Mouse (Mus musculus): ENCODE measurements around the gene D5Ertd579e. TPM values are rescaled to one million over a fixed set of nuclear protein-coding genes. Genes with fewer than 3 reads are reported as not detected.
"Not testable (repeated sequence)": the region's sequence is repeated elsewhere in the genome, so short reads cannot be mapped to it uniquely, and the experiment has no call there.

The D5Ertd579e gene
- total and polyA plus RNA-seq, 2 experiments from 2014 or later, result 32.2 to 56.2 TPM

GRCm38 (mm10) chr5:36677907-36678306 is 17.9 kb downstream of the D5Ertd579e start:
- Histone ChIP-seq H3K4me1 (ENCODE audit: insufficient read depth, low read length) (no peaks in the 10 kb centered on the region), H3K4me2 (ENCODE audit: low read depth, low read length) (no peak overlapping the region), H3K9me3 (ENCODE audit: low read length) (no peaks in the 10 kb centered on the region), H3K4me3 (ENCODE audit: low read length) (no peak overlapping the region), H3K9ac (replicated peaks; ENCODE audit: low read length) (no peak overlapping the region), H3K36me3 (ENCODE audit: insufficient read depth, low read length) (no peaks in the 10 kb centered on the region), H3K27ac (no peak overlapping the region), H3K27me3 (ENCODE audit: insufficient read depth, low read length) (no peaks in the 10 kb centered on the region)
- WGBS, result 87% methylated on average over 5 of the region's 5 CpGs
- DNase-seq (ENCODE audit: low spot score) (no peak), ATAC-seq (no peak)
- TF ChIP-seq CTCF (IDR thresholded peaks at IDR 0.05; ENCODE audit: low read depth), result no peak

- ATAC-seq (no peak), DNase-seq (ENCODE audit: low spot score) (no peak)
- H3K4me3 ChIP-seq (ENCODE audit: low read length), result no peak overlapping the region
- H3K4me1 ChIP-seq (ENCODE audit: insufficient read depth, low read length), result no peaks in the 10 kb centered on the region
- H3K27ac ChIP-seq, result no peak overlapping the region
- H3K36me3 ChIP-seq (ENCODE audit: insufficient read depth, low read length), result no peaks in the 10 kb centered on the region; the same call in 1 of the 2 replicates
- H3K9me3 ChIP-seq (ENCODE audit: low read length), result no peaks in the 10 kb centered on the region
- 55% methylated on average over 1 of the region's 1 CpGs for WGBS
- TF ChIP-seq CTCF (IDR thresholded peaks at IDR 0.05; ENCODE audit: low read depth), result no peak
- no peaks in the 10 kb centered on the region for H3K27me3 ChIP-seq (ENCODE audit: insufficient read depth, low read length)
- no peak overlapping the region for H3K4me2 ChIP-seq (ENCODE audit: low read depth, low read length)
- no peak overlapping the region for H3K9ac ChIP-seq (replicated peaks; ENCODE audit: low read length)
Measured at GRCm38 (mm10) chr5:36675466-36675865, 20.4 kb downstream of the D5Ertd579e start.

- H3K4me3 ChIP-seq (ENCODE audit: low read length), result no peak overlapping the region
- H3K4me1 ChIP-seq (ENCODE audit: insufficient read depth, low read length), result no peaks in the 10 kb centered on the region
- H3K27me3 ChIP-seq (ENCODE audit: insufficient read depth, low read length), result no peaks in the 10 kb centered on the region
- H3K36me3 ChIP-seq (ENCODE audit: insufficient read depth, low read length), result peaks cover 4% of the 10 kb centered on the region; the same call in 1 of the 2 replicates
- no peak for ATAC-seq
- no peak overlapping the region for H3K4me2 ChIP-seq (ENCODE audit: low read depth, low read length)
- TF ChIP-seq CTCF (IDR thresholded peaks at IDR 0.05; ENCODE audit: low read depth), result no peak
- H3K9ac ChIP-seq (replicated peaks; ENCODE audit: low read length), result no peak overlapping the region
- DNase-seq (ENCODE audit: low spot score), result no peak
- 75% methylated on average over 4 of the region's 4 CpGs for WGBS
- H3K9me3 ChIP-seq (ENCODE audit: low read length), result no peaks in the 10 kb centered on the region
- no peak overlapping the region for H3K27ac ChIP-seq
Measured at GRCm38 (mm10) chr5:36674658-36675433, 21.0 kb downstream of the D5Ertd579e start.

- no peaks in the 10 kb centered on the region for H3K9me3 ChIP-seq (ENCODE audit: low read length)
- no peaks in the 10 kb centered on the region for H3K4me1 ChIP-seq (ENCODE audit: insufficient read depth, low read length)
- WGBS, result 88% methylated on average over 7 of the region's 7 CpGs
- H3K27me3 ChIP-seq (ENCODE audit: insufficient read depth, low read length), result no peaks in the 10 kb centered on the region
- H3K36me3 ChIP-seq (ENCODE audit: insufficient read depth, low read length), result peaks cover 18% of the 10 kb centered on the region; the same call in 1 of the 2 replicates
- H3K4me3 ChIP-seq (ENCODE audit: low read length), result no peak overlapping the region
- H3K27ac ChIP-seq, result no peak overlapping the region
- no peak overlapping the region for H3K9ac ChIP-seq (replicated peaks; ENCODE audit: low read length)
- no peak for TF ChIP-seq CTCF (IDR thresholded peaks at IDR 0.05; ENCODE audit: low read depth)
- ATAC-seq, result no peak
- no peak overlapping the region for H3K4me2 ChIP-seq (ENCODE audit: low read depth, low read length)
- DNase-seq (ENCODE audit: low spot score), result no peak
Measured at GRCm38 (mm10) chr5:36669021-36670008, 26.5 kb downstream of the D5Ertd579e start.

- ATAC-seq, result no peak
- H3K27ac ChIP-seq, result no peak overlapping the region
- no peak overlapping the region for H3K9ac ChIP-seq (replicated peaks; ENCODE audit: low read length)
- no peak for TF ChIP-seq CTCF (IDR thresholded peaks at IDR 0.05; ENCODE audit: low read depth)
- 87% methylated on average over 8 of the region's 8 CpGs for WGBS
- H3K36me3 ChIP-seq (ENCODE audit: insufficient read depth, low read length), result peaks cover 18% of the 10 kb centered on the region; the same call in 1 of the 2 replicates
- no peak for DNase-seq (ENCODE audit: low spot score)
- H3K4me1 ChIP-seq (ENCODE audit: insufficient read depth, low read length), result no peaks in the 10 kb centered on the region
- H3K27me3 ChIP-seq (ENCODE audit: insufficient read depth, low read length), result no peaks in the 10 kb centered on the region
- no peak overlapping the region for H3K4me3 ChIP-seq (ENCODE audit: low read length)
- no peaks in the 10 kb centered on the region for H3K9me3 ChIP-seq (ENCODE audit: low read length)
- no peak overlapping the region for H3K4me2 ChIP-seq (ENCODE audit: low read depth, low read length)
Measured at GRCm38 (mm10) chr5:36668572-36668971, 27.3 kb downstream of the D5Ertd579e start.

- 94% methylated on average over 2 of the region's 2 CpGs for WGBS
- not testable (repeated sequence) for H3K4me3 ChIP-seq (ENCODE audit: low read length)
Measured at GRCm38 (mm10) chr5:36667986-36668385, 27.8 kb downstream of the D5Ertd579e start.

More at GRCm38 (mm10) chr5:36667986-36668385, 27.8 kb downstream of the D5Ertd579e start:
- DNase-seq (ENCODE audit: low spot score); H3K27me3 ChIP-seq (ENCODE audit: insufficient read depth, low read length); H3K9ac ChIP-seq (replicated peaks; ENCODE audit: low read length); ATAC-seq; H3K9me3 ChIP-seq (ENCODE audit: low read length); H3K27ac ChIP-seq; H3K4me2 ChIP-seq (ENCODE audit: low read depth, low read length); H3K4me1 ChIP-seq (ENCODE audit: insufficient read depth, low read length): not testable (repeated sequence)
- H3K36me3 ChIP-seq (ENCODE audit: insufficient read depth, low read length), result peaks cover 18% of the 10 kb centered on the region; the same call in 1 of the 2 replicates
